Mouse (Mus musculus) intestine, postnatal 0 days (tissue): Measurements from ENCODE around the gene Ugt1a5. TPM values are rescaled to one million over a fixed set of nuclear protein-coding genes. Genes with fewer than 3 reads are reported as not detected.
A peak's percentile ranks its signal among the peaks of the same experiment; 100 is the strongest.

Source experiments
- ATAC-seq: fragments of 200-750 bp; cut with Nextera tagmentation; 2 replicates; pipeline ENCODE4 v1.8.0; 2017; ENCODE audit warnings: mild to moderate bottlenecking, moderate TSS enrichment, moderate library complexity
- H3K27ac ChIP-seq: fragments of 300-500 bp; sonication (generic); 2 replicates; pipeline ENCODE4 v1.5.1; 2014; ENCODE audit warnings: mild to moderate bottlenecking, low read depth, low read length, moderate library complexity
- H3K27me3 ChIP-seq: fragments of 300-500 bp; sonication (generic); replicated peaks from 2 replicates; pipeline ENCODE4 v1.6.1; 2014; ENCODE audit warnings: low read length, mixed read lengths; ENCODE audit not compliant: control insufficient read depth, insufficient read depth
- H3K36me3 ChIP-seq: fragments of 300-500 bp; sonication (generic); 2 replicates; pipeline ENCODE4 v1.6.1; 2014; ENCODE audit warnings: mild to moderate bottlenecking, moderate library complexity; ENCODE audit not compliant: control insufficient read depth, insufficient read depth
- H3K4me1 ChIP-seq: fragments of 300-500 bp; sonication (generic); replicated peaks from 2 replicates; pipeline ENCODE4 v1.6.1; 2014; ENCODE audit warnings: antibody characterized with exemption, low read length, mixed read lengths; ENCODE audit not compliant: control insufficient read depth, insufficient read depth
- H3K4me2 ChIP-seq: fragments of 300-500 bp; sonication (generic); replicated peaks from 2 replicates; pipeline ENCODE4 v1.6.1; 2014; ENCODE audit warnings: low read depth, mild to moderate bottlenecking, moderate library complexity
- H3K4me3 ChIP-seq: fragments of 300-500 bp; sonication (generic); 2 replicates; pipeline ENCODE4 v1.5.1; 2014; ENCODE audit warnings: low read depth, low read length
- H3K9ac ChIP-seq: fragments of 300-500 bp; sonication (generic); 2 replicates; pipeline ENCODE4 v1.6.1; 2014; ENCODE audit warnings: mild to moderate bottlenecking, low read depth, low read length
- H3K9me3 ChIP-seq: fragments of 300-500 bp; sonication (generic); 2 replicates; pipeline ENCODE4 v1.6.1; 2016; ENCODE audit warnings: mixed run types; ENCODE audit not compliant: control insufficient read depth
- CTCF ChIP-seq: sonication (generic); IDR thresholded peaks from 2 replicates; pipeline ENCODE4 v1.5.1; 2016; ENCODE audit warnings: low read depth, mild to moderate bottlenecking, control low read depth, antibody characterized with exemption, moderate library complexity
- WGBS: fragments of 180-500 bp; shearing (Covaris S2); extraction: QIAGEN DNeasy Blood & Tissue Kit; methylation state at CpG from one replicate; pipeline ENCODE4 v1.1.7; 2014; 5-methylcytosine and 5-hydroxymethylcytosine counted together
- polyA plus RNA-seq: library from polyadenylated mRNA; unstranded; fragments of >200 nt; fragmentation: Nextera tagmentation; extraction: Ambion mirVana; gene quantifications from 2 replicates; pipeline ENCODE4 v1.2.1, GENCODE M21; 2015

Gene Ugt1a5
- polyA plus RNA-seq, 1 experiment from 2014 or later = not detected

- WGBS = 57% methylated on average over 8 of the region's 8 CpGs
- Histone ChIP-seq H3K27ac (no peak overlapping the region), H3K27me3 (no peaks in the 10 kb centered on the region), H3K4me1 (0 out of 2 replicates have a peak, but pooled peaks cover 2% of the 10 kb centered on the region), H3K9ac (no peak overlapping the region), H3K36me3 (no peaks in the 10 kb centered on the region), H3K4me2 (peak overlapping the region; percentile 0), H3K9me3 (peaks cover 49% of the 10 kb centered on the region), H3K4me3 (no peak overlapping the region)
- peak; percentile 1; the same call in 1 of the 2 replicates for ATAC-seq
- TF ChIP-seq CTCF = no peak
Observed at GRCm38 (mm10) chr1:88212341-88213045, 46.7 kb downstream of the Ugt1a5 start.

DNA sequence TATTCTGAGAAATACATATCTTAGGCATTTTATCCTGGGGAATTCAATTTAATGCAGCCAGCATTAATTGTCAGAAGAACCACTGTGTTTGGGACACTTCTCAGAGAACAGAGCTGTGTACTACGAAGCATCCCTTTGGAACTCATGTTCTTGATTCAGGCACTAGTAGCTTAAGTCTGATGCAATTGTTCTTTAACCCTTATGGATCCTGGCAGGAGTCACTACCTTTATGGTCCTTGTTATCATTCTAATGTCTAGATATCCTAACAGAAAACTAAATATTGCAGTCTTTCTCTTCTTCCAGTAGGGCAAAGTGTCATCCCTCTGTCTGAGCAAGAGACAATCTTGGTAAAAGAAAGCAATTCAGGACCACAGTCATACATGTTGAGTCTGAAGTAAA lies 47.2 kb downstream of the Ugt1a5 start:
- TF ChIP-seq CTCF = no peak
- peak overlapping the region; percentile 9; the same call in 1 of the 2 replicates for H3K4me2 ChIP-seq
- H3K27me3 ChIP-seq = no peaks in the 10 kb centered on the region
- WGBS = 71% methylated on average over 1 of the region's 1 CpGs
- ATAC-seq = no peak
- peaks cover 52% of the 10 kb centered on the region for H3K9me3 ChIP-seq
- no peak overlapping the region for H3K9ac ChIP-seq
- H3K4me1 ChIP-seq = no peaks in the 10 kb centered on the region
- no peak overlapping the region for H3K4me3 ChIP-seq
- H3K36me3 ChIP-seq = no peaks in the 10 kb centered on the region
- no peak overlapping the region for H3K27ac ChIP-seq

DNA sequence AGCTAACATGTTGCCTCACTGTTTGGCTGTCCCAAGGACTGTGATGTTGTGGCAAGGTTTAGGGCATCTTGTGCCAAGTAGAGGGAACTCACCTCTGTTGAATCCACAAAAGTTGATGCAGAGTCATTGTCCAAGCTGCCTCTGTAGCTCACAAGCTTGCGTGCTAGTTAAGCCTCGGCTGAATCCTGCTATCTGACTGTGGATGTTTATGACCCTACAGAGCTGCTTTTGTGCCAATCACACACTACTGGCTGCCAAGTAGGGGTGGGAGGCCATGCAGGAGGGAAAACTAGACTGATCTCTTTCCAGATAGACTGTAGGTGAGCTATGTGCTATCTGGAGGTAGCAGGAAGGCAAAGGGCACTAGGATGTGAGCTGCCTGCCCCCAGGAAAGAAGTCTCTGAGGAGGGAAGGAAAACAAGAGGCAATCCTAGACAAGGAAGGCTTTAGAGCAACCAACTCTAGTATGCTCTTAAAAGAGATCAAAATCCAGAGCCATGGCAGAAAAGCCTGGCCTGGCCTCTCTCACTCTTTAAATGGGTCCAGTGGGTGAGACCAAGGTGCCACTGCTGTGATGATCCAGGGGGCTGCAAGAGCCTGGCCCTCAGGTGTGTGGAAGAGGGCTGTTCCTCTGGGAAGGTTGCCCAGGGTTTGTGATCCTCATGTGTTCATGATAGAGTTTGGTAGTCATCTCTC lies 48.1 kb downstream of the Ugt1a5 start:
- peak overlapping the region; percentile 9 for H3K4me2 ChIP-seq
- peak; percentile 76 for ATAC-seq
- WGBS = 70% methylated on average over 2 of the region's 2 CpGs

DNA sequence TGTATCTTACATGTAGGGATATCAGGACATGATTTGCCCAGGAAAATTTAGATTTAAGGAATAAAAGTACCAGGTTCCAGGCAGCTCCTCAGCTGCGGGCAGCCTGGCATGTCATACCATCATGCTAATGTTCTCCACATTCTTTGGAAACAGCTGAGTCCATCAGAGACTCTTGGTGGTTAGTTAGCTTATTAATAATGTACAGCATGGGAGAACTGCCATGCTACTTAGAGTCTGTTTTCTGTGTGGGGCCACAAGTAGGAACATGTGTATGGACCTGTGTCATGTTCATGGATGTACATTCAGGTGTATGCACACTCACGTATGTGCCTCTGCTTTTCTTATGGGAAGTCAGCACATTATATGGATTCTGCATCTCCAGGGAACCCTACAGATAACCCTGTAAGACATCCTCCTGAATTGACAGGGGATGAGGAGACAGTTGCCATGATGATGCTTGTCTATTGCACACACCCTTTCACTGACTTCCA lies 48.7 kb downstream of the Ugt1a5 start:
- H3K4me1 ChIP-seq = no peaks in the 10 kb centered on the region
- TF ChIP-seq CTCF = no peak
- H3K9me3 ChIP-seq = peaks cover 52% of the 10 kb centered on the region
- H3K4me3 ChIP-seq = no peak overlapping the region
- H3K4me2 ChIP-seq = peak overlapping the region; percentile 9
- ATAC-seq = no peak
- H3K27me3 ChIP-seq = no peaks in the 10 kb centered on the region
- H3K36me3 ChIP-seq = no peaks in the 10 kb centered on the region
- H3K27ac ChIP-seq = no peak overlapping the region
- H3K9ac ChIP-seq = no peak overlapping the region
- WGBS = 80% methylated on average over 2 of the region's 2 CpGs

More for the DNA sequence above, 48.1 kb downstream of the Ugt1a5 start:
- no peak overlapping the region for H3K9ac ChIP-seq
- no peak for TF ChIP-seq CTCF
- H3K4me3 ChIP-seq = 0 out of 2 replicates have a peak overlapping the region, but pooled peaks have one; percentile 0
- H3K9me3 ChIP-seq = peaks cover 52% of the 10 kb centered on the region
- H3K27ac ChIP-seq = peak overlapping the region; percentile 15
- no peaks in the 10 kb centered on the region for H3K36me3 ChIP-seq
- no peaks in the 10 kb centered on the region for H3K4me1 ChIP-seq
- H3K27me3 ChIP-seq = no peaks in the 10 kb centered on the region

DNA sequence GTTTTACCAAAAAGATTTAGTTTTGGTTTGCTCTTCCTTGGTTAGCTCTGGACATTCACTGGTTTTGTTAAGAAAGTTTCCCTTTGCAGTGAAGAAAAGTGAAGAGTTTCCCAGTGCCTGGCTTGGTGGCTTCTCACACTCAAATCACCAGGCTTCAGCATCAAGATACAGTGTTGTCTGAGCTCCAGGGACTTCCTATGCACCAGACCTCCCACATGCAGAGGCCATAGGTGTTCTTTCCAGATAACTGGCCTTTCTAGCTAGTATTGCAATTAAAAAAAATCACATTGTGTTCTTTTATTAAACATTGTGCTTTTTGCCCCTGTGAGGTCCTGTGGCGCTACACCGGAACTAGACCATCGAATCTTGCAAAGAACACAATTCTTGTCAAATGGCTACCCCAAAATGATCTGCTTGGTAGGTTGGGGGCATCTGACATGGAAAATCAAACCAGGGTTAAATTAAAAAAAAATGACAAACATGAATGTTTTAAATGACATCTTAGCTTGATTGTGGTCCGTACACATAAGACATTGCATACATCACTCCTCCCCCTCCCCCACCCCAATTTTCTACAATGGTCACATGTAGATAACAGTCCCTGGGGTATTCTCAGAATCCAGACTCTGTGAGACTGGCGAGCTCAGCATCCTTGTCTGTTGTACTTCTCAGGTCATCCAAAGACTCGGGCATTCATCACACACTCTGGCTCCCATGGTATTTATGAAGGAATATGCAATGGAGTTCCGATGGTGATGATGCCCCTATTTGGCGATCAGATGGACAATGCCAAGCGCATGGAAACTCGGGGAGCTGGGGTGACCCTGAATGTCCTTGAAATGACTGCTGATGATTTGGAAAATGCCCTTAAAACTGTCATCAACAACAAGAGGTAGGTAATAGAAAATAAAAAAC lies 49.9 kb downstream of the Ugt1a5 start:
- H3K27ac ChIP-seq = no peak overlapping the region
- H3K4me3 ChIP-seq = no peak overlapping the region
- no peaks in the 10 kb centered on the region for H3K27me3 ChIP-seq
- no peak overlapping the region for H3K9ac ChIP-seq
- no peak for TF ChIP-seq CTCF
- no peak overlapping the region for H3K4me2 ChIP-seq
- H3K4me1 ChIP-seq = no peaks in the 10 kb centered on the region
- WGBS = 70% methylated on average over 10 of the region's 10 CpGs
- H3K9me3 ChIP-seq = peaks cover 52% of the 10 kb centered on the region
- no peaks in the 10 kb centered on the region for H3K36me3 ChIP-seq
- ATAC-seq = no peak

- peaks cover 50% of the 10 kb centered on the region for H3K9me3 ChIP-seq
Observed at GRCm38 (mm10) chr1:88216551-88216950, 50.7 kb downstream of the Ugt1a5 start.

More at GRCm38 (mm10) chr1:88216551-88216950, 50.7 kb downstream of the Ugt1a5 start:
- H3K4me3 ChIP-seq = no peak overlapping the region
- H3K4me2 ChIP-seq = no peak overlapping the region
- no peak overlapping the region for H3K9ac ChIP-seq
- no peak overlapping the region for H3K27ac ChIP-seq
- no peaks in the 10 kb centered on the region for H3K4me1 ChIP-seq
- ATAC-seq = no peak
- no peaks in the 10 kb centered on the region for H3K36me3 ChIP-seq
- no peaks in the 10 kb centered on the region for H3K27me3 ChIP-seq
- no peak for TF ChIP-seq CTCF
- 59% methylated on average over 2 of the region's 2 CpGs for WGBS
